Mouse (Mus musculus): ENCODE measurements around the gene Kcnd2.

DNA sequence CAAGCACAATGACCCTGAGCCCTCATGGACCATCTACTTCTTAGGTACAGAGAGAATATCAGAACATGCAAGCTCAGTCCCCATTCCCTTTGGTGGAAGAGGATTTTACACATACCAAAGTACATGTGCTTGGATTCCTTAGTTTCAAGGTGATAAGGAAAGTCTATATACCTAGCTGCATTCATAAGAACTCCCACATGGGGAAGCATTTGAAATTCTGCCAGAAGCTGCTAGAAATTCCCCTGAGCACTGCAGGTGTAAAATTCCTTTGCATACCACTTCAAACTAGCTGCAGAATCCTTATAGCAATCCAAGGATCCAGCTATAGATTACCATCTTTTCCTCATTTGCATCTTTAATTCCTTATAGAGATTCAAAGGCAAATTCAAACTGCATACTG, 440.4 kb downstream of the Kcnd2 start:
- TF ChIP-seq CTCF (IDR thresholded peaks at IDR 0.05; ENCODE audit: control insufficient read depth, insufficient read depth, low read length) (no peak), POLR2A (IDR thresholded peaks at IDR 0.05; ENCODE audit: borderline replicate concordance, control insufficient read depth, low read depth, low read length) (no peak)

All from bone marrow, adult 2 months (tissue).